Mouse (Mus musculus) olfactory bulb, adult 2 months (tissue): ENCODE measurements around the gene Hacd1.

ENCODE experiments used
- CTCF ChIP-seq: fragments of 200-500 bp; IDR thresholded peaks from 2 replicates; pipeline ENCODE4 v1.5.1; 2012; ENCODE audit warnings: low read depth, mild to moderate bottlenecking, low read length, moderate library complexity; ENCODE audit not compliant: insufficient read depth
- POLR2A ChIP-seq: fragments of 200-500 bp; IDR thresholded peaks from 2 replicates; pipeline ENCODE4 v1.6.1; 2012; ENCODE audit warnings: mild to moderate bottlenecking, low read depth, low read length, moderate library complexity; ENCODE audit not compliant: insufficient read depth

GRCm38 (mm10) chr2:13935343-13935742 is 120.6 kb downstream of the Hacd1 start:
- TF ChIP-seq CTCF (no peak), POLR2A (no peak)
